Mouse (Mus musculus): ENCODE measurements around the gene Sohlh1.

The Sohlh1 gene

GRCm38 (mm10) chr2:25847226-25847625, at the start of gene Sohlh1:
Gene Sohlh1 (minus strand): TSS chr2:25847248.
- in situ Hi-C loops (cut with MboI; ENCODE audit: low sequenced_read_pairs) = no loop called here

- in situ Hi-C loops (cut with MboI; ENCODE audit: low sequenced_read_pairs) = no loop called here
Observed at GRCm38 (mm10) chr2:25892440-25892839, 45.4 kb upstream of the Sohlh1 start.

GRCm38 (mm10) chr2:25888144-25888543, 41.1 kb upstream of the Sohlh1 start:
- in situ Hi-C loops (cut with MboI; ENCODE audit: low sequenced_read_pairs) = no loop called here

- in situ Hi-C loops (cut with MboI; ENCODE audit: low sequenced_read_pairs) = no loop called here
Observed at GRCm38 (mm10) chr2:25887226-25887625, 40.2 kb upstream of the Sohlh1 start.

- in situ Hi-C loops (cut with MboI; ENCODE audit: low sequenced_read_pairs) = no loop called here
Observed at GRCm38 (mm10) chr2:25884756-25885155, 37.7 kb upstream of the Sohlh1 start.

GRCm38 (mm10) chr2:25882276-25882675, 35.2 kb upstream of the Sohlh1 start:
- in situ Hi-C loops (cut with MboI; ENCODE audit: low sequenced_read_pairs) = no loop called here

GRCm38 (mm10) chr2:25879061-25879460, 32.0 kb upstream of the Sohlh1 start:
- in situ Hi-C loops (cut with MboI; ENCODE audit: low sequenced_read_pairs) = no loop called here

- in situ Hi-C loops (cut with MboI; ENCODE audit: low sequenced_read_pairs) = no loop called here
Observed at GRCm38 (mm10) chr2:25878516-25878915, 31.5 kb upstream of the Sohlh1 start.

GRCm38 (mm10) chr2:25877736-25878268, 30.8 kb upstream of the Sohlh1 start:
- in situ Hi-C loops (cut with MboI; ENCODE audit: low sequenced_read_pairs) = no loop called here

- in situ Hi-C loops (cut with MboI; ENCODE audit: low sequenced_read_pairs) = no loop called here
Observed at GRCm38 (mm10) chr2:25877250-25877735, 30.2 kb upstream of the Sohlh1 start.

- in situ Hi-C loops (cut with MboI; ENCODE audit: low sequenced_read_pairs) = no loop called here
Observed at GRCm38 (mm10) chr2:25866656-25867055, 19.6 kb upstream of the Sohlh1 start.

GRCm38 (mm10) chr2:25865412-25865811, 18.4 kb upstream of the Sohlh1 start:
- in situ Hi-C loops (cut with MboI; ENCODE audit: low sequenced_read_pairs) = no loop called here

- in situ Hi-C loops (cut with MboI; ENCODE audit: low sequenced_read_pairs) = no loop called here
Observed at GRCm38 (mm10) chr2:25864230-25864629, 17.2 kb upstream of the Sohlh1 start.

GRCm38 (mm10) chr2:25863337-25864131, 16.5 kb upstream of the Sohlh1 start, which contains the start of gene Kcnt1:
Gene Kcnt1 (plus strand): TSS chr2:25863734.
- in situ Hi-C loops (cut with MboI; ENCODE audit: low sequenced_read_pairs) = no loop called here

GRCm38 (mm10) chr2:25862696-25863270, 15.7 kb upstream of the Sohlh1 start:
- in situ Hi-C loops (cut with MboI; ENCODE audit: low sequenced_read_pairs) = no loop called here

GRCm38 (mm10) chr2:25862038-25862437, 15.0 kb upstream of the Sohlh1 start:
- in situ Hi-C loops (cut with MboI; ENCODE audit: low sequenced_read_pairs) = no loop called here

- in situ Hi-C loops (cut with MboI; ENCODE audit: low sequenced_read_pairs) = no loop called here
Observed at GRCm38 (mm10) chr2:25859891-25860290, 12.8 kb upstream of the Sohlh1 start.

- in situ Hi-C loops (cut with MboI; ENCODE audit: low sequenced_read_pairs) = no loop called here
Observed at GRCm38 (mm10) chr2:25853998-25854397, 7.0 kb upstream of the Sohlh1 start.

- in situ Hi-C loops (cut with MboI; ENCODE audit: low sequenced_read_pairs) = no loop called here
Observed at GRCm38 (mm10) chr2:25852626-25853025, 5.6 kb upstream of the Sohlh1 start.

GRCm38 (mm10) chr2:25850330-25850729, 3.3 kb upstream of the Sohlh1 start:
- in situ Hi-C loops (cut with MboI; ENCODE audit: low sequenced_read_pairs) = no loop called here

- in situ Hi-C loops (cut with MboI; ENCODE audit: low sequenced_read_pairs) = no loop called here
Observed at GRCm38 (mm10) chr2:25846516-25846915, 532 bp downstream of the Sohlh1 start.

GRCm38 (mm10) chr2:25844097-25844496, 3.0 kb downstream of the Sohlh1 start:
- in situ Hi-C loops (cut with MboI; ENCODE audit: low sequenced_read_pairs) = no loop called here

Data from CH12F3 (cell line).